Mouse (Mus musculus): ENCODE measurements around the gene Nap1l4.

Nap1l4 gene

GRCm38 (mm10) chr7:143475876-143476275 is 73.0 kb downstream of the Nap1l4 start:
- no peak for DNase-seq

- DNase-seq: no peak
Observed at GRCm38 (mm10) chr7:143474811-143475210, 74.1 kb downstream of the Nap1l4 start.

GRCm38 (mm10) chr7:143473347-143474101 is 75.4 kb downstream of the Nap1l4 start, which contains the start of gene Slc22a18:
TSS of gene Slc22a18 (plus strand) at chr7:143473736.
- peak; percentile 73 for DNase-seq

GRCm38 (mm10) chr7:143469946-143470345 is 79.0 kb downstream of the Nap1l4 start:
- peak; percentile 88 for DNase-seq

GRCm38 (mm10) chr7:143467714-143468113 is 81.2 kb downstream of the Nap1l4 start:
- no peak for DNase-seq

GRCm38 (mm10) chr7:143466099-143466677 is 82.7 kb downstream of the Nap1l4 start:
- peak; percentile 89 for DNase-seq

- DNase-seq: peak; percentile 61
Observed at GRCm38 (mm10) chr7:143464811-143465560, 83.9 kb downstream of the Nap1l4 start.

- DNase-seq: peak; percentile 87
Observed at GRCm38 (mm10) chr7:143463865-143464415, 85.0 kb downstream of the Nap1l4 start.
